Mouse (Mus musculus): ENCODE data around the gene Grin2d.
A peak's percentile ranks its signal among the peaks of the same experiment; 100 is the strongest.
"Not testable (repeated sequence)": the region's sequence is repeated elsewhere in the genome, so short reads cannot be mapped to it uniquely, and the experiment has no call there.

The Grin2d gene

GRCm38 (mm10) chr7:45898125-45898524 lies 19.9 kb upstream of the Grin2d start:
- DNase-seq (ENCODE audit: inconsistent ontology term): not testable (repeated sequence)

GRCm38 (mm10) chr7:45897258-45897757 lies 19.1 kb upstream of the Grin2d start:
- no peak for DNase-seq (ENCODE audit: inconsistent ontology term)

GRCm38 (mm10) chr7:45896517-45897257 lies 18.5 kb upstream of the Grin2d start, which contains the start of the genes Syngr4 and Tmem143:
Gene Syngr4 (minus strand): TSS chr7:45896714.
Gene Tmem143 (plus strand): TSS chr7:45896941.
- DNase-seq (ENCODE audit: inconsistent ontology term): peak; percentile 96

- DNase-seq (ENCODE audit: inconsistent ontology term): no peak
These were observed 17.8 kb upstream of the Grin2d start for GRCm38 (mm10) chr7:45895931-45896516.

- DNase-seq (ENCODE audit: inconsistent ontology term): no peak
These were observed 14.5 kb upstream of the Grin2d start for GRCm38 (mm10) chr7:45892651-45893050.

GRCm38 (mm10) chr7:45887246-45887645 lies 9.1 kb upstream of the Grin2d start:
- DNase-seq (ENCODE audit: inconsistent ontology term): no peak

- no peak for DNase-seq (ENCODE audit: inconsistent ontology term)
These were observed 2.8 kb upstream of the Grin2d start for GRCm38 (mm10) chr7:45881011-45881410.

GRCm38 (mm10) chr7:45880531-45880930 lies 2.4 kb upstream of the Grin2d start:
- DNase-seq (ENCODE audit: inconsistent ontology term): no peak

- no peak for DNase-seq (ENCODE audit: inconsistent ontology term)
These were observed 1.3 kb downstream of the Grin2d start for GRCm38 (mm10) chr7:45876895-45877294.

- peak; percentile 72 for DNase-seq (ENCODE audit: inconsistent ontology term)
These were observed 4.9 kb downstream of the Grin2d start for GRCm38 (mm10) chr7:45873061-45873947.

- DNase-seq (ENCODE audit: inconsistent ontology term): peak; percentile 86
These were observed 5.6 kb downstream of the Grin2d start, which contains the start of gene Kdelr1 for GRCm38 (mm10) chr7:45872624-45873023. Gene Kdelr1 (plus strand): TSS chr7:45872772.

GRCm38 (mm10) chr7:45870282-45871058 lies 7.7 kb downstream of the Grin2d start:
- peak; percentile 21 for DNase-seq (ENCODE audit: inconsistent ontology term)

- no peak for DNase-seq (ENCODE audit: inconsistent ontology term)
These were observed 8.4 kb downstream of the Grin2d start for GRCm38 (mm10) chr7:45869787-45870186.

GRCm38 (mm10) chr7:45869107-45869670 lies 9.0 kb downstream of the Grin2d start:
- no peak for DNase-seq (ENCODE audit: inconsistent ontology term)

GRCm38 (mm10) chr7:45867871-45868270 lies 10.3 kb downstream of the Grin2d start:
- no peak for DNase-seq (ENCODE audit: inconsistent ontology term)

- peak; percentile 92 for DNase-seq (ENCODE audit: inconsistent ontology term)
These were observed 12.0 kb downstream of the Grin2d start for GRCm38 (mm10) chr7:45865925-45866910.

- no peak for DNase-seq (ENCODE audit: inconsistent ontology term)
These were observed 13.7 kb downstream of the Grin2d start for GRCm38 (mm10) chr7:45864435-45864834.

- DNase-seq (ENCODE audit: inconsistent ontology term): no peak
These were observed 15.4 kb downstream of the Grin2d start for GRCm38 (mm10) chr7:45862804-45863203.

- DNase-seq (ENCODE audit: inconsistent ontology term): no peak
These were observed 19.2 kb downstream of the Grin2d start for GRCm38 (mm10) chr7:45859008-45859407.

Data from Muller cell, postnatal 12 days (primary cell).